In the genomic region with DNA sequence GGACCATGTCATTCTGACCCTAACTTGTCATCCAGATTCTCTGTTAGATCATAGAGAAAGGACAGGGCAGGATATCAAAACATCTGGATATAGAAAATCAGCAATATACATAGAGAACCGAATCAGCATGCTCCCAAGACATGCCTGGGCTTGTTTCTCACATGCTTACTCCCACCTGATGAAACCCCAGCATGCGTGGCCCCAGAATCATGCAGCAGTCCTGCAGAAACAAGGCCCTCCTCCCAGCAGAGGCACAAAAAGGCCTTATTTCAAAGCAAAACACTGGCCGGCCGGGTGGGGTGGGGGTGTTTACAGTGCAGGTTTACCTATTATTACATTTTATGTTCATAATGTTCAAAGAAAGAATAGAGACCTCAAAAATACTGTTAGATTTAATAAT, we compare ENCODE assay signal across 9 mouse cellular contexts. TPM values are rescaled to one million over a fixed set of nuclear protein-coding genes. Genes with fewer than 3 reads are reported as not detected.
DNase-seq lines count a peak whose midpoint lies in the region; ATAC-seq and TF ChIP-seq lines count a peak whose summit lies in the region.
"Had no signal": no experiment of that assay in that cellular context is flagged by ENCODE, and none has a peak within 500 bp of the region (broad histone marks: within the 10 kb centered on the region; RNA-seq: fewer than 3 reads in every experiment).

No protein-coding gene starts in this region.

- H3K4me2 ChIP-seq in embryonic facial prominence, embryonic 11.5 days (ENCODE audit: low read depth, low read length) = peak overlapping the region; percentile 21; the same call in 1 of the 2 replicates
- peak overlapping the region; percentile 91; the same call in 1 of the 2 replicates for H3K4me2 ChIP-seq in intestine, postnatal 0 days (replicated peaks; ENCODE audit: low read depth)

- no peak overlapping the region for H3K27ac ChIP-seq in embryonic facial prominence, embryonic 11.5 days (replicated peaks; ENCODE audit: low read depth, low read length)
- H3K27ac ChIP-seq in intestine, postnatal 0 days (ENCODE audit: low read depth, low read length) = no peak overlapping the region

- no peaks in the 10 kb centered on the region for H3K9me3 ChIP-seq in embryonic facial prominence, embryonic 11.5 days (replicated peaks; ENCODE audit: control insufficient read depth, low read length)
- no peaks in the 10 kb centered on the region for H3K9me3 ChIP-seq in intestine, postnatal 0 days (ENCODE audit: control insufficient read depth)

- ATAC-seq in embryonic facial prominence, embryonic 11.5 days (replicated peaks; ENCODE audit: insufficient number of reproducible peaks, low FRiP score, low TSS enrichment, low read depth) = no peak
- ATAC-seq in intestine, postnatal 0 days = no peak

- no peak overlapping the region for H3K4me3 ChIP-seq in embryonic facial prominence, embryonic 11.5 days (ENCODE audit: low read depth, low read length)
- no peak overlapping the region for H3K4me3 ChIP-seq in intestine, postnatal 0 days (ENCODE audit: low read depth, low read length)

- DNase-seq in embryo, embryonic 10 days (ENCODE audit: low spot score) = peak; percentile 30
- no peak for DNase-seq in embryo, embryonic 9.5 days (ENCODE audit: extremely low spot score)
- DNase-seq in 3T3-L1 (ENCODE audit: low read depth, low spot score) = peak; percentile 79
- DNase-seq in embryonic facial prominence, embryonic 11.5 days (ENCODE audit: low spot score) = peak; percentile 10
- no peak for DNase-seq in ovary, adult 18-20 months (ENCODE audit: low spot score)
- DNase-seq in right cerebral cortex, postnatal 25 days = no peak
- no peak for DNase-seq in yolk sac, embryonic 10.5 days (ENCODE audit: low spot score)
- DNase-seq: lung, postnatal 10 days had no signal

- WGBS in embryonic facial prominence, embryonic 11.5 days = 45% methylated on average over 4 of the region's 4 CpGs
- WGBS in intestine, postnatal 0 days = 71% methylated on average over 4 of the region's 4 CpGs

- H3K9ac ChIP-seq in embryonic facial prominence, embryonic 11.5 days (replicated peaks; ENCODE audit: low read length) = no peak overlapping the region
- no peak overlapping the region for H3K9ac ChIP-seq in intestine, postnatal 0 days (ENCODE audit: low read depth, low read length)

- H3K4me1 ChIP-seq in embryonic facial prominence, embryonic 11.5 days (ENCODE audit: control insufficient read depth, insufficient read depth, low read length) = no peaks in the 10 kb centered on the region; the same call in 1 of the 2 replicates
- H3K4me1 ChIP-seq in intestine, postnatal 0 days (replicated peaks; ENCODE audit: control insufficient read depth, insufficient read depth, low read length) = 0 out of 2 replicates have a peak, but pooled peaks cover 3% of the 10 kb centered on the region

- no peak for TF ChIP-seq CTCF in intestine, postnatal 0 days (IDR thresholded peaks at IDR 0.05; ENCODE audit: low read depth)

- H3K27me3 ChIP-seq in embryonic facial prominence, embryonic 11.5 days (ENCODE audit: control insufficient read depth, insufficient read depth, low read length) = no peaks in the 10 kb centered on the region
- no peaks in the 10 kb centered on the region for H3K27me3 ChIP-seq in intestine, postnatal 0 days (replicated peaks; ENCODE audit: control insufficient read depth, insufficient read depth, low read length)

- H3K36me3 ChIP-seq in embryonic facial prominence, embryonic 11.5 days (replicated peaks; ENCODE audit: control insufficient read depth, insufficient read depth, low read depth, low read length) = no peaks in the 10 kb centered on the region
- no peaks in the 10 kb centered on the region for H3K36me3 ChIP-seq in intestine, postnatal 0 days (ENCODE audit: control insufficient read depth, insufficient read depth)

RNA-seq across cellular contexts. Expression of gene Zmat3, which starts 1.6 kb away (rescaled TPM):
- polyA plus RNA-seq in embryonic facial prominence, embryonic 11.5 days (2014; fragmentation: Nextera tagmentation; extraction: Ambion mirVana) = 6.8 and 8.2 TPM in 2 replicates
- 2.8 and 3.1 TPM in 2 replicates for polyA plus RNA-seq in intestine, postnatal 0 days (2015; fragmentation: Nextera tagmentation; extraction: Ambion mirVana)

RNA-seq across cellular contexts. Expression of gene Pik3ca, which starts 33.3 kb away (rescaled TPM):
- 18.0 and 23.3 TPM in 2 replicates for polyA plus RNA-seq in embryonic facial prominence, embryonic 11.5 days (2014; fragmentation: Nextera tagmentation; extraction: Ambion mirVana)
- 5.9 and 7.0 TPM in 2 replicates for polyA plus RNA-seq in intestine, postnatal 0 days (2015; fragmentation: Nextera tagmentation; extraction: Ambion mirVana)

Comparison
In these comparisons a context has a peak if more than half of its experiments do, and no peak if none do; other contexts are left out.
1. DNase-seq: peak in embryo, embryonic 10 days (single experiment), 3T3-L1 (single experiment) and embryonic facial prominence, embryonic 11.5 days (single experiment); none in embryo, embryonic 9.5 days (single experiment), ovary, adult 18-20 months (single experiment), right cerebral cortex, postnatal 25 days (single experiment) and yolk sac, embryonic 10.5 days (single experiment).